Mouse (Mus musculus): ENCODE measurements around the gene Pex13.

DNA sequence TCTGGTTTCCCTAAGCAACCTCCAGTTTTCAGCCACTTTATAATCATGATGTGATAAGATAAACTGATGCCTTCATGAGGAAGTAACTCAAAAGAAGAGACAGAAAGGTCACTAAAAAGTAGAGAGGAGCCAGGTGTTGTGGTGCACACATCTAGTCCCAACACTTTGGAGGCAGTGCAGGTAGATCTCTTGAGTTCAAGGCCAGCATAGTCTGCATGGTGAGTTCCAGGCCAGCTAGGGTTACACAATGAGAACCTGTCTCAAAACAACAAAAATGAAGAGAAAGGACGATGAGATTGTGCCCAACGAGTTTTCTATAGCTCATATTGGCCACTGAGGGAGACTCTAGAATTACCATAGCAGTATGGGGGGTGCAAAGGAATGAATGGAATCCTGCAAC is 32.8 kb upstream of the Pex13 start:
- no peak for TF ChIP-seq CTCF (IDR thresholded peaks at IDR 0.05)
- TF ChIP-seq EP300 (IDR thresholded peaks at IDR 0.05), result no peak

Measured in lung, postnatal 0 days (tissue).